Mouse (Mus musculus): ENCODE measurements around the gene 2310033P09Rik.
A peak's percentile ranks its signal among the peaks of the same experiment; 100 is the strongest.

- TF ChIP-seq CTCF (IDR thresholded peaks at IDR 0.05; ENCODE audit: control insufficient read depth, insufficient read depth, insufficient replicate concordance, low read depth, low read length) = no peak
- peak; percentile 64; the same call in 1 of the 2 replicates for TF ChIP-seq POLR2A (IDR thresholded peaks at IDR 0.05; ENCODE audit: control insufficient read depth, low read depth, low read length)
Measured at GRCm38 (mm10) chr11:59202081-59202995, 5.8 kb upstream of the 2310033P09Rik start, which contains the start of gene Mrpl55.
